Comparison of ENCODE assay signal across 9 mouse cellular contexts in genomic region chr10:28955138-28955537, GRCm38 (mm10). TPM values are rescaled to one million over a fixed set of nuclear protein-coding genes. Genes with fewer than 3 reads are reported as not detected.
DNase-seq lines count a peak whose midpoint lies in the region; ATAC-seq and TF ChIP-seq lines count a peak whose summit lies in the region.
"Had no signal": no experiment of that assay in that cellular context is flagged by ENCODE, and none has a peak within 500 bp of the region (broad histone marks: within the 10 kb centered on the region; RNA-seq: fewer than 3 reads in every experiment).

No protein-coding gene starts in this region.

- no peaks in the 10 kb centered on the region for H3K4me1 ChIP-seq in neural tube, embryonic 15.5 days
- H3K4me1 ChIP-seq in bone marrow, adult 2 months (ENCODE audit: control insufficient read depth, insufficient read depth, low read length), result no peaks in the 10 kb centered on the region
- H3K4me1 ChIP-seq in embryonic facial prominence, embryonic 11.5 days (ENCODE audit: control insufficient read depth, insufficient read depth, low read length), result no peaks in the 10 kb centered on the region
- H3K4me1 ChIP-seq: stomach, embryonic 15.5 days had no signal

- no peak overlapping the region for H3K27ac ChIP-seq in neural tube, embryonic 15.5 days (replicated peaks)
- no peak overlapping the region for H3K27ac ChIP-seq in bone marrow, adult 2 months (ENCODE audit: control insufficient read depth, insufficient read depth, low read depth, low read length, poor library complexity)
- no peak overlapping the region for H3K27ac ChIP-seq in embryonic facial prominence, embryonic 11.5 days (replicated peaks; ENCODE audit: low read depth, low read length)
- H3K27ac ChIP-seq: stomach, embryonic 15.5 days had no signal

- no peaks in the 10 kb centered on the region for H3K27me3 ChIP-seq in neural tube, embryonic 15.5 days (replicated peaks)
- H3K27me3 ChIP-seq in embryonic facial prominence, embryonic 11.5 days (ENCODE audit: control insufficient read depth, insufficient read depth, low read length), result no peaks in the 10 kb centered on the region
- no peaks in the 10 kb centered on the region for H3K27me3 ChIP-seq in myocyte (ENCODE audit: control insufficient read depth, insufficient read depth, insufficient read length)
- H3K27me3 ChIP-seq: stomach, embryonic 15.5 days had no signal

- no peak overlapping the region for H3K9ac ChIP-seq in neural tube, embryonic 15.5 days (replicated peaks)
- no peak overlapping the region for H3K9ac ChIP-seq in embryonic facial prominence, embryonic 11.5 days (replicated peaks; ENCODE audit: low read length)
- H3K9ac ChIP-seq: stomach, embryonic 15.5 days had no signal

- no peak overlapping the region for H3ac ChIP-seq in myocyte (ENCODE audit: control insufficient read depth, insufficient read length)

- H3K9me3 ChIP-seq in neural tube, embryonic 15.5 days (replicated peaks), result no peaks in the 10 kb centered on the region
- no peaks in the 10 kb centered on the region for H3K9me3 ChIP-seq in embryonic facial prominence, embryonic 11.5 days (replicated peaks; ENCODE audit: control insufficient read depth, low read length)
- H3K9me3 ChIP-seq: stomach, embryonic 15.5 days had no signal

- peak; percentile 41 for TF ChIP-seq CTCF in bone marrow, adult 2 months (IDR thresholded peaks at IDR 0.05; ENCODE audit: control insufficient read depth, insufficient read depth, low read length)

- peak; percentile 57 for DNase-seq in neural tube, embryonic 10.5 days (ENCODE audit: extremely low spot score, low spot score)
- DNase-seq in embryonic facial prominence, embryonic 11.5 days (ENCODE audit: low spot score), result peak; percentile 67
- peak; percentile 3 to 65 for DNase-seq in kidney, adult 8-10 months
- peak; percentile 67 for DNase-seq in left cerebral cortex, postnatal 4 days
- peak; percentile 69 for DNase-seq in thymus, postnatal 14 days

- intact Hi-C loops in left cerebral cortex, postnatal 4 days (cut with DNase I), result no loop called here

- H3K4me3 ChIP-seq in neural tube, embryonic 15.5 days (replicated peaks), result no peak overlapping the region
- H3K4me3 ChIP-seq in bone marrow, adult 2 months (replicated peaks; ENCODE audit: control insufficient read depth, low read depth, low read length), result no peak overlapping the region
- no peak overlapping the region for H3K4me3 ChIP-seq in embryonic facial prominence, embryonic 11.5 days (ENCODE audit: low read depth, low read length)
- no peak overlapping the region for H3K4me3 ChIP-seq in myocyte
- H3K4me3 ChIP-seq: stomach, embryonic 15.5 days had no signal

- WGBS in neural tube, embryonic 15.5 days, result 49% methylated on average over 4 of the region's 4 CpGs
- 38% methylated on average over 4 of the region's 4 CpGs for WGBS in bone marrow, adult 2 months
- WGBS in embryonic facial prominence, embryonic 11.5 days, result 51% methylated on average over 4 of the region's 4 CpGs

- no peaks in the 10 kb centered on the region for H3K79me2 ChIP-seq in myocyte (ENCODE audit: control insufficient read depth, insufficient read depth)

- ATAC-seq in neural tube, embryonic 15.5 days (ENCODE audit: low FRiP score), result no peak
- ATAC-seq in embryonic facial prominence, embryonic 11.5 days (replicated peaks; ENCODE audit: insufficient number of reproducible peaks, low FRiP score, low TSS enrichment, low read depth), result no peak; the same call in 1 of the 2 replicates

- H3K4me2 ChIP-seq in neural tube, embryonic 15.5 days, result no peak overlapping the region
- H3K4me2 ChIP-seq in embryonic facial prominence, embryonic 11.5 days (ENCODE audit: low read depth, low read length), result no peak overlapping the region
- peak overlapping the region; percentile 34 for H3K4me2 ChIP-seq in myocyte (ENCODE audit: low read depth)
- H3K4me2 ChIP-seq: stomach, embryonic 15.5 days had no signal

- TF ChIP-seq POLR2A in bone marrow, adult 2 months (IDR thresholded peaks at IDR 0.05; ENCODE audit: borderline replicate concordance, control insufficient read depth, low read depth, low read length), result no peak
- no peak for TF ChIP-seq POLR2A in myocyte (IDR thresholded peaks at IDR 0.05; ENCODE audit: insufficient read length, low read depth)

- no peaks in the 10 kb centered on the region for H3K36me3 ChIP-seq in neural tube, embryonic 15.5 days
- no peaks in the 10 kb centered on the region for H3K36me3 ChIP-seq in embryonic facial prominence, embryonic 11.5 days (replicated peaks; ENCODE audit: control insufficient read depth, insufficient read depth, low read depth, low read length)
- H3K36me3 ChIP-seq in myocyte (ENCODE audit: control insufficient read depth, insufficient read depth), result no peaks in the 10 kb centered on the region
- H3K36me3 ChIP-seq: stomach, embryonic 15.5 days had no signal

TF ChIP-seq in myocyte, 11 proteins besides CTCF, POLR2A, EP300 and RAD21:
- TF ChIP-seq SRF (IDR thresholded peaks at IDR 0.05; ENCODE audit: control insufficient read depth, insufficient read length, low read depth) (no peak), POLR2AphosphoS2 (IDR thresholded peaks at IDR 0.05; ENCODE audit: insufficient read length, low read depth) (no peak), TCF12 (IDR thresholded peaks at IDR 0.05; ENCODE audit: insufficient read depth, poor library complexity, severe bottlenecking) (no peak), MAX (IDR thresholded peaks at IDR 0.05; ENCODE audit: low read depth) (no peak), TCF3 (IDR thresholded peaks at IDR 0.05; ENCODE audit: insufficient read length, low read depth) (no peak), MYOG (IDR thresholded peaks at IDR 0.05; ENCODE audit: control insufficient read depth in 1 of 3, insufficient read depth in 1 of 3, insufficient read length in 2 of 3, low read depth in 2 of 3) (no peak), REST (IDR thresholded peaks at IDR 0.05; ENCODE audit: insufficient read depth, insufficient read length) (no peak), MYOD1 (IDR thresholded peaks at IDR 0.05; ENCODE audit: control insufficient read depth in 1 of 3, insufficient read length in 2 of 3, low read depth in 2 of 3) (no peak), E2F4 (IDR thresholded peaks at IDR 0.05; ENCODE audit: insufficient read depth) (no peak), CEBPB (IDR thresholded peaks at IDR 0.05; ENCODE audit: insufficient read depth, poor library complexity, severe bottlenecking) (no peak)
TF ChIP-seq in myocyte: peak in this region for 0.

RNA-seq across cellular contexts. Expression of gene 2310057J18Rik, which starts 31.0 kb away (rescaled TPM):
- not detected in 2 replicates for polyA plus RNA-seq in neural tube, embryonic 15.5 days (2015; fragmentation: Nextera tagmentation; extraction: Ambion mirVana)
- not detected in 2 replicates for polyA plus RNA-seq in bone marrow, adult 2 months (2011; ENCODE audit: insufficient read depth, insufficient read length, low replicate concordance, missing spikeins)
- not detected in 2 replicates for polyA plus RNA-seq in embryonic facial prominence, embryonic 11.5 days (2014; fragmentation: Nextera tagmentation; extraction: Ambion mirVana)
- not detected for total RNA-seq in left cerebral cortex, postnatal 4 days (2021)
- polyA plus RNA-seq in myocyte (2012; fragmentation: generic; extraction: Trizol), result not detected
